Mouse (Mus musculus): ENCODE measurements around the gene Slc39a11. TPM values are rescaled to one million over a fixed set of nuclear protein-coding genes. Genes with fewer than 3 reads are reported as not detected.
A peak's percentile ranks its signal among the peaks of the same experiment; 100 is the strongest.

Gene Slc39a11
- polyA plus RNA-seq, 1 experiment, result 0.08 TPM

DNA sequence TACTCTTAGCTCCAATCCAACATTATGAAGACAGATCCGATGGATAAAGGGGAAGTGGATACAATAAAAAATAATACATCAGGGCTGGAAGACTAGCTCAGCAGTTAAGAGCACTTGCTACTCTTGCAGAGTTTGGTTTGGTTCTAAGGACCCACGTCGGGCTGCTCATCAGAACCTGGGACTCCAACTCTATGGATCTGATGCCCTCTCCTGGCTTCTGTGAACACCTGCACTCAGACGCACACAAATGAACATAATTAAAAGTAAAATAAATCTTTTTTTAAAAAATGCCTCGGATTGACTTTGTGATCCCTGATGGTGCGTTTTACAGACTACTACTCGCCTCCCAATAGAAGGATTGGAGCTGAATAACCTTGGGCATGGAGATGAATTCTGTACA is 19.2 kb downstream of the Slc39a11 start:
- Histone ChIP-seq H3K9me3 (ENCODE audit: control insufficient read depth, low read length) (no peaks in the 10 kb centered on the region), H3K4me1 (ENCODE audit: control insufficient read depth) (no peaks in the 10 kb centered on the region), H3K27me3 (ENCODE audit: control insufficient read depth) (no peaks in the 10 kb centered on the region; the same call in 1 of the 2 replicates), H3K36me3 (ENCODE audit: control insufficient read depth) (no peaks in the 10 kb centered on the region), H3K4me3 (replicated peaks) (no peak overlapping the region)
- TF ChIP-seq GATA1 (IDR thresholded peaks at IDR 0.05; ENCODE audit: low read length) (no peak), TAL1 (IDR thresholded peaks at IDR 0.05; ENCODE audit: low read length) (no peak)

DNA sequence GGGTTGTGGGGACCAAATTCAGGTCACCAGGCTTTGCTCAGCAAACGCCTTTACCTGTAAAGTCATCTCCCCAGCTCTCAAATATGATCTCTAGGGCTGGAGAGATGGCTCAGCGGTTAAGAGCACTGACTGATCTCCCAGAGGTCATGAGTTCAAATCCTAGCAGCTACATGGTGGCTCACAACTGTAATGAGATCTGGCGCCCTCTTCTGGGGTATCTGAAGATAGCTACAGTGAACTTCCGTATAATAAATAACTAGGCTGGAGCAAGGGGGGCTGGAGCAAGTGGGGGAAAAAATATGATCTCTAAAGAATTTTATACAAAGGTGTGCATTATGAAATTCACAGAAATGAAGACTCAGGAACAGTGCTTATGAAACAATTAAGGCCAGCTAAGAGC is 22.1 kb downstream of the Slc39a11 start:
- no peak overlapping the region for H3K4me3 ChIP-seq (replicated peaks)
- H3K36me3 ChIP-seq (ENCODE audit: control insufficient read depth), result no peaks in the 10 kb centered on the region; the same call in 1 of the 2 replicates
- TF ChIP-seq GATA1 (IDR thresholded peaks at IDR 0.05; ENCODE audit: low read length) (no peak), TAL1 (IDR thresholded peaks at IDR 0.05; ENCODE audit: low read length) (no peak)
- H3K9me3 ChIP-seq (ENCODE audit: control insufficient read depth, low read length), result no peaks in the 10 kb centered on the region
- H3K27me3 ChIP-seq (ENCODE audit: control insufficient read depth), result no peaks in the 10 kb centered on the region; the same call in 1 of the 2 replicates
- no peaks in the 10 kb centered on the region for H3K4me1 ChIP-seq (ENCODE audit: control insufficient read depth)

DNA sequence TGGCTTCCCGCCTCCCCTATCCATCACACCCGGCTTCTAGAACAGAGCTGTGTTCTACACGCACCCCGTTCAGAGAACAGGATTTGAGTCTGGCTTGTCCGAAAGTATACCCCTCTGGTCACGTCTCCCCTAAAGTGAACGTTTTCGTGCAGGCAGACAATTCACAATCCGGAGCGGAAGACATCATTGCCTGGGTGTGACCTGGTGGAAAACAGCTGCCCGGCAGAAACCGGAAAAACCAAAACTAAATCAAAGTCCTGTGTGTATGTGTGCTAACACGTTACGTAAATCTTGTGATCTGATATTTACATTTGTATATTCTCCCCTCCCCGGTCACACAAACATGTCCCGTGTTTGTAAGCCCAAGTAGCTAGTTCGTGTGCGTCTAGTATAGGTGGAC is 24.4 kb downstream of the Slc39a11 start:
- peaks cover 11% of the 10 kb centered on the region for H3K27me3 ChIP-seq (ENCODE audit: control insufficient read depth)
- H3K4me3 ChIP-seq (replicated peaks), result no peak overlapping the region
- no peaks in the 10 kb centered on the region for H3K4me1 ChIP-seq (ENCODE audit: control insufficient read depth)
- TF ChIP-seq TAL1 (IDR thresholded peaks at IDR 0.05; ENCODE audit: low read length) (no peak), GATA1 (IDR thresholded peaks at IDR 0.05; ENCODE audit: low read length) (no peak)
- no peaks in the 10 kb centered on the region for H3K9me3 ChIP-seq (ENCODE audit: control insufficient read depth, low read length)
- H3K36me3 ChIP-seq (ENCODE audit: control insufficient read depth), result no peaks in the 10 kb centered on the region; the same call in 1 of the 2 replicates

DNA sequence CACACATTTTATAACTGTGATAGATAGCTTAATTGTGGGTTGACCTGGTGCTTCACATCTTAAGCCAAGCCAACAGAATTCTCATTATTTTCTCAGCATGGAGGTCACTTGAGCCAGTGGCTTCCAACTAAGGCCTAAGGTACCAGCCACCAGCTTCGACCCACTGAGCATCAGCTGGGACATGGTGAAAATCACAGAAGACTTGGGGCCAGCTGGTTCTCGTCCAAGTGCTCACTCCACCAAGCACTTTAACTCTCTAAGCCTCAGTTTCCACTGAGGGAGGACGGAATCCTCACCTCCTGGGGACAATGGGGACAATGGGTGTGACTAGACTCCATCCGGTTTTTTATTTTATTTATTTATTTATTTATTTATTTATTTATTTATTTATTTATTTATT is 27.9 kb downstream of the Slc39a11 start:
- Histone ChIP-seq H3K4me1 (ENCODE audit: control insufficient read depth) (no peaks in the 10 kb centered on the region; the same call in 1 of the 2 replicates), H3K27me3 (ENCODE audit: control insufficient read depth) (peaks cover 40% of the 10 kb centered on the region), H3K4me3 (replicated peaks) (no peak overlapping the region), H3K36me3 (ENCODE audit: control insufficient read depth) (no peaks in the 10 kb centered on the region; the same call in 1 of the 2 replicates), H3K9me3 (ENCODE audit: control insufficient read depth, low read length) (no peaks in the 10 kb centered on the region)
- no peak for TF ChIP-seq TAL1 (IDR thresholded peaks at IDR 0.05; ENCODE audit: low read length)
- no peak for TF ChIP-seq GATA1 (IDR thresholded peaks at IDR 0.05; ENCODE audit: low read length)

DNA sequence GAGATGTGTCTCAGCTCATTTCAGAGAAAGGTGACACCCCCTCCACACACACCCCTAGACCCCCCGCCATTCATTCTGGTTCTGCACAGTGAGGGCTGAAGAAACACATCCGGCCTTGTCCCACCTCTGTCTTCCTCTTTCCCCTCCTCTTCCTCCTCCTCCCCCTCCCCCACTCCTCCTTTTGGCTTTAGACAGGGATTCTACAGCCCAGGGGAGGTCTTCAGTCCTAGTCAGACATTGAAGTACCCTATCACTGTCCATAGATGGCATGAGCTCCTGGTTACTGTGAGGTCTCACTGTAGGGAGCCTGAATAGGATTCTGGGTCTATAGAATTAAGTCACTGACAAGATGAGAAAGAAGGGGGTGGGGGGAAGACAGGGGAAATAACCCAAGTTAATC is 28.9 kb downstream of the Slc39a11 start:
- no peaks in the 10 kb centered on the region; the same call in 1 of the 2 replicates for H3K36me3 ChIP-seq (ENCODE audit: control insufficient read depth)
- no peaks in the 10 kb centered on the region for H3K9me3 ChIP-seq (ENCODE audit: control insufficient read depth, low read length)
- H3K4me1 ChIP-seq (ENCODE audit: control insufficient read depth), result no peaks in the 10 kb centered on the region; the same call in 1 of the 2 replicates
- peaks cover 40% of the 10 kb centered on the region for H3K27me3 ChIP-seq (ENCODE audit: control insufficient read depth)
- TF ChIP-seq TAL1 (IDR thresholded peaks at IDR 0.05; ENCODE audit: low read length) (no peak), GATA1 (IDR thresholded peaks at IDR 0.05; ENCODE audit: low read length) (no peak)
- H3K4me3 ChIP-seq (replicated peaks), result no peak overlapping the region

DNA sequence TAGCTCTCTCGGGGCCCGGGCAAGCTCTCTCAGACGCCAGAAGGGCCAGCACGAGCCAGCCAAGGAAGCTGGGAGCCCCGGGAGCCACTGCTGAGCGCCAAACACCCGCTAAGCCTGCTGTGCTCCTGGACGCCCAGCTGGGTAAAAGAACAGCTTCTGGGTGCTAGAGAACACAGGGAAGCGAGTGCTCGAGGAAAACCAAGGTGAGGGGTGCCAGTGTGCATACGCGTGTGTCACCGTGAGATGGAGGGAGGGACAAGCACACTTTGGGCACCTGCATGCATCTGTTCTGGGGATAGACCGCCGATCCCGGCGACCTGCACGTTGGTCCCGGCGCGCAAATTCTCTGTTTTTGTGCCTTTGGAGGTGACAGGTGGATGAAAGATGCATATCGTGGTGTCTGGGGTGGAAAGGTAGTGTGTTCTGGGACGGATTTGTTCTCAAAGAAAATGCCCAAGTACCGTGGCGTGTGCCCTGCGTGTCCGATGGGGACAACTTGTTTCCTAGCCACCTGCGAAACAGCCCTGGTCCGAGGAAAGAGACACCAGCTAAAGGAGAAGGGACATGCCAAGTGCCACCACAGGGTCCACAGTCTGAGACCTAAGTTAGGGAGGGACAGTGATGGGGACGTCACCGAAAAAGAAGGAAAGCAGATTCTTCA is 30.3 kb downstream of the Slc39a11 start:
- Histone ChIP-seq H3K36me3 (ENCODE audit: control insufficient read depth) (no peaks in the 10 kb centered on the region; the same call in 1 of the 2 replicates), H3K4me1 (ENCODE audit: control insufficient read depth) (no peaks in the 10 kb centered on the region; the same call in 1 of the 2 replicates), H3K9me3 (ENCODE audit: control insufficient read depth, low read length) (no peaks in the 10 kb centered on the region), H3K27me3 (ENCODE audit: control insufficient read depth) (peaks cover 40% of the 10 kb centered on the region), H3K4me3 (replicated peaks) (peak overlapping the region; percentile 45)
- no peak for TF ChIP-seq TAL1 (IDR thresholded peaks at IDR 0.05; ENCODE audit: low read length)
- no peak for TF ChIP-seq GATA1 (IDR thresholded peaks at IDR 0.05; ENCODE audit: low read length)

DNA sequence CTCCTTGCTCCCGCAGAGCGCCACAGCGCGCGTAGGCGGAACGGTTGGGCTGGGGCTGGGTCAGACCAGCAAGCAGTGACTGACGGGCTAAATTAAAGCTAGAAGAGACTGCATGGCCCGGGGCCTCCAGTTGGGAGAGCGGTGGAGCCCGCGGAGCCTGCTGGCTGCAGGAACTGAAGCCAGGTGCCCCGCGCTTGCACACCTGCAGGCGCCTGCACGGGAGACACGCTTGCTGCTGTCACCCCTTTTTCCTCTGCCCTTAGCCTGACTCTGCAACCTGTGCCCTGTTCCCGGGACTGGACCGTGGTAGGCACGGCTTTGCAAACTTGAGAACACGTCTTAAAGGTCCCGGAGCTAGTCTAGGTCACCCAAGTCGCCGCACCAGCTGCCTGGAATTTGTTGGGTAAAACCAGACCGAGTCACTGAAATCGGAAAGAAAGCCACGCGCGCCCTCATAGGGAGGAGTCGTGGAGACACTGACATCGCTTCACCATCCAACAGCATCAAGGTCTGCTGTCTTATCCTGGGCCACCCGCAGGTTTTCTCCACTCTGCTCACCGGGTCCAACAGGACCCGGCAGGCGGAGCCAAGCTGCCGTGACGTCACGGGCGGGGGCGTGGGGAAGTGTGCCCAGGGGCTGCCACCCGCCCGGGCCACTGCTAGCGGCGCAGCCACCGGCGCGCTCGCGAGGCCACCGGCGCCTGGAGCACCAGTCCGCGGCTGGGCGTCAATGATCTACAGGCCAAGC is 31.0 kb downstream of the Slc39a11 start, which contains the start of gene Sstr2:
Gene Sstr2 (plus strand): TSS at position 671 of the 748 bp plus-strand sequence.
- H3K36me3 ChIP-seq (ENCODE audit: control insufficient read depth), result no peaks in the 10 kb centered on the region
- peak within 1 kb of the TSS; percentile 45 for H3K4me3 ChIP-seq (replicated peaks)
- no peaks in the 10 kb centered on the region; the same call in 1 of the 2 replicates for H3K4me1 ChIP-seq (ENCODE audit: control insufficient read depth)
- H3K27me3 ChIP-seq (ENCODE audit: control insufficient read depth), result peaks cover 40% of the 10 kb centered on the region
- TF ChIP-seq GATA1 (IDR thresholded peaks at IDR 0.05; ENCODE audit: low read length), result no peak
- TF ChIP-seq TAL1 (IDR thresholded peaks at IDR 0.05; ENCODE audit: low read length), result no peak
- no peaks in the 10 kb centered on the region for H3K9me3 ChIP-seq (ENCODE audit: control insufficient read depth, low read length)

DNA sequence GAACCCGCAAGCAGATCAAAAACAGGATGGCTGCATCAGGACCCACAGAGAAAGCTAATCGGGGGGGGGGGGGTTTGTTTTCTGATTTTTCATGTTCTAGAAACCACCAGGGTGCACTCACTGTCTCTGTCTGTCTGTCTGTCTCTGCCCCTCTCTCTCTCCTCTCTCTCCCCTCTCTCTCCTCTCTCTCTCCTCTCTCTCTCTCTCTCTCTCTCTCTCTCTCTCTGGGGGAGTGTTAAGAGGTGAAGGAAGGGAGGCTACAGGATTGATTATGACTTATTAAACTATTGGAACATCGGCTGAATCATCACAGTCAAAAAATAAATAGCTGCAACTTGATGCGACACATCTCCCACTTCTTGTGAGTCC is 31.6 kb downstream of the Slc39a11 start:
- H3K36me3 ChIP-seq (ENCODE audit: control insufficient read depth), result no peaks in the 10 kb centered on the region
- H3K4me3 ChIP-seq (replicated peaks), result no peak overlapping the region
- H3K4me1 ChIP-seq (ENCODE audit: control insufficient read depth), result no peaks in the 10 kb centered on the region; the same call in 1 of the 2 replicates
- H3K27me3 ChIP-seq (ENCODE audit: control insufficient read depth), result peaks cover 40% of the 10 kb centered on the region
- no peaks in the 10 kb centered on the region for H3K9me3 ChIP-seq (ENCODE audit: control insufficient read depth, low read length)
- TF ChIP-seq GATA1 (IDR thresholded peaks at IDR 0.05; ENCODE audit: low read length) (no peak), TAL1 (IDR thresholded peaks at IDR 0.05; ENCODE audit: low read length) (no peak)
